Mouse (Mus musculus): Measurements from ENCODE around the gene Dpysl5. TPM values are rescaled to one million over a fixed set of nuclear protein-coding genes. Genes with fewer than 3 reads are reported as not detected.

Dpysl5 gene
- polyA plus RNA-seq, 1 experiment = 73.0 TPM

- peaks cover 25% of the 10 kb centered on the region for H3K4me1 ChIP-seq (ENCODE audit: control insufficient read depth, insufficient read depth, low read length)
- TF ChIP-seq CTCF (IDR thresholded peaks at IDR 0.05; ENCODE audit: control insufficient read depth, insufficient read depth, insufficient replicate concordance, low read depth, low read length) (peak; percentile 78; the same call in 1 of the 2 replicates), POLR2A (IDR thresholded peaks at IDR 0.05; ENCODE audit: control insufficient read depth, low read depth, low read length) (no peak)
- no peak overlapping the region for H3K27ac ChIP-seq (ENCODE audit: control insufficient read depth, insufficient read depth, low read depth, low read length)
- H3K27me3 ChIP-seq (ENCODE audit: control insufficient read depth, insufficient read depth, low read length) = peaks cover 7% of the 10 kb centered on the region
- H3K4me3 ChIP-seq (ENCODE audit: control insufficient read depth, low read depth, low read length) = peak overlapping the region; percentile 40
- H3K36me3 ChIP-seq (ENCODE audit: control insufficient read depth, insufficient read depth, low read length) = no peaks in the 10 kb centered on the region
Observed at GRCm38 (mm10) chr5:30709744-30710383, 1.5 kb upstream of the Dpysl5 start.

GRCm38 (mm10) chr5:30710486-30710885 lies 878 bp upstream of the Dpysl5 start:
- Histone ChIP-seq H3K27me3 (ENCODE audit: control insufficient read depth, insufficient read depth, low read length) (peaks cover 7% of the 10 kb centered on the region), H3K4me1 (ENCODE audit: control insufficient read depth, insufficient read depth, low read length) (peaks cover 25% of the 10 kb centered on the region)
- no peak for TF ChIP-seq POLR2A (IDR thresholded peaks at IDR 0.05; ENCODE audit: control insufficient read depth, low read depth, low read length)
- no peak for TF ChIP-seq CTCF (IDR thresholded peaks at IDR 0.05; ENCODE audit: control insufficient read depth, insufficient read depth, insufficient replicate concordance, low read depth, low read length)

GRCm38 (mm10) chr5:30712002-30712390 lies 632 bp downstream of the Dpysl5 start:
- H3K27ac ChIP-seq (ENCODE audit: control insufficient read depth, insufficient read depth, low read depth, low read length) = no peak overlapping the region
- TF ChIP-seq POLR2A (IDR thresholded peaks at IDR 0.05; ENCODE audit: control insufficient read depth, low read depth, low read length) (0 out of 2 replicates have a peak, but pooled peaks have one; percentile 21), CTCF (IDR thresholded peaks at IDR 0.05; ENCODE audit: control insufficient read depth, insufficient read depth, insufficient replicate concordance, low read depth, low read length) (no peak)
- peaks cover 7% of the 10 kb centered on the region for H3K27me3 ChIP-seq (ENCODE audit: control insufficient read depth, insufficient read depth, low read length)
- H3K36me3 ChIP-seq (ENCODE audit: control insufficient read depth, insufficient read depth, low read length) = no peaks in the 10 kb centered on the region
- peak overlapping the region; percentile 86 for H3K4me3 ChIP-seq (ENCODE audit: control insufficient read depth, low read depth, low read length)
- peaks cover 25% of the 10 kb centered on the region for H3K4me1 ChIP-seq (ENCODE audit: control insufficient read depth, insufficient read depth, low read length)

More at GRCm38 (mm10) chr5:30710486-30710885, 878 bp upstream of the Dpysl5 start:
- Histone ChIP-seq H3K36me3 (ENCODE audit: control insufficient read depth, insufficient read depth, low read length) (no peaks in the 10 kb centered on the region), H3K27ac (ENCODE audit: control insufficient read depth, insufficient read depth, low read depth, low read length) (no peak overlapping the region), H3K4me3 (ENCODE audit: control insufficient read depth, low read depth, low read length) (peak overlapping the region; percentile 86)

GRCm38 (mm10) chr5:30712441-30713298 lies 1.3 kb downstream of the Dpysl5 start:
- TF ChIP-seq POLR2A (IDR thresholded peaks at IDR 0.05; ENCODE audit: control insufficient read depth, low read depth, low read length) (no peak), CTCF (IDR thresholded peaks at IDR 0.05; ENCODE audit: control insufficient read depth, insufficient read depth, insufficient replicate concordance, low read depth, low read length) (no peak)
- H3K27ac ChIP-seq (ENCODE audit: control insufficient read depth, insufficient read depth, low read depth, low read length) = no peak overlapping the region
- peaks cover 7% of the 10 kb centered on the region for H3K27me3 ChIP-seq (ENCODE audit: control insufficient read depth, insufficient read depth, low read length)
- H3K4me1 ChIP-seq (ENCODE audit: control insufficient read depth, insufficient read depth, low read length) = peaks cover 25% of the 10 kb centered on the region
- no peaks in the 10 kb centered on the region for H3K36me3 ChIP-seq (ENCODE audit: control insufficient read depth, insufficient read depth, low read length)
- H3K4me3 ChIP-seq (ENCODE audit: control insufficient read depth, low read depth, low read length) = peak overlapping the region; percentile 86

GRCm38 (mm10) chr5:30713299-30713675 lies 1.9 kb downstream of the Dpysl5 start:
- Histone ChIP-seq H3K4me3 (ENCODE audit: control insufficient read depth, low read depth, low read length) (peak overlapping the region; percentile 86), H3K27me3 (ENCODE audit: control insufficient read depth, insufficient read depth, low read length) (peaks cover 7% of the 10 kb centered on the region), H3K4me1 (ENCODE audit: control insufficient read depth, insufficient read depth, low read length) (peaks cover 25% of the 10 kb centered on the region), H3K27ac (ENCODE audit: control insufficient read depth, insufficient read depth, low read depth, low read length) (no peak overlapping the region), H3K36me3 (ENCODE audit: control insufficient read depth, insufficient read depth, low read length) (no peaks in the 10 kb centered on the region)
- TF ChIP-seq POLR2A (IDR thresholded peaks at IDR 0.05; ENCODE audit: control insufficient read depth, low read depth, low read length) (peak; percentile 39; the same call in 1 of the 2 replicates), CTCF (IDR thresholded peaks at IDR 0.05; ENCODE audit: control insufficient read depth, insufficient read depth, insufficient replicate concordance, low read depth, low read length) (no peak)

GRCm38 (mm10) chr5:30713691-30714090 lies 2.3 kb downstream of the Dpysl5 start:
- peaks cover 7% of the 10 kb centered on the region for H3K27me3 ChIP-seq (ENCODE audit: control insufficient read depth, insufficient read depth, low read length)
- peaks cover 25% of the 10 kb centered on the region for H3K4me1 ChIP-seq (ENCODE audit: control insufficient read depth, insufficient read depth, low read length)
- H3K4me3 ChIP-seq (ENCODE audit: control insufficient read depth, low read depth, low read length) = peak overlapping the region; percentile 86
- no peak for TF ChIP-seq CTCF (IDR thresholded peaks at IDR 0.05; ENCODE audit: control insufficient read depth, insufficient read depth, insufficient replicate concordance, low read depth, low read length)
- TF ChIP-seq POLR2A (IDR thresholded peaks at IDR 0.05; ENCODE audit: control insufficient read depth, low read depth, low read length) = no peak
- H3K27ac ChIP-seq (ENCODE audit: control insufficient read depth, insufficient read depth, low read depth, low read length) = no peak overlapping the region
- no peaks in the 10 kb centered on the region for H3K36me3 ChIP-seq (ENCODE audit: control insufficient read depth, insufficient read depth, low read length)

GRCm38 (mm10) chr5:30716311-30716710 lies 4.9 kb downstream of the Dpysl5 start:
- peaks cover 5% of the 10 kb centered on the region for H3K27me3 ChIP-seq (ENCODE audit: control insufficient read depth, insufficient read depth, low read length)
- no peaks in the 10 kb centered on the region for H3K36me3 ChIP-seq (ENCODE audit: control insufficient read depth, insufficient read depth, low read length)
- peaks cover 18% of the 10 kb centered on the region for H3K4me1 ChIP-seq (ENCODE audit: control insufficient read depth, insufficient read depth, low read length)
- no peak overlapping the region for H3K4me3 ChIP-seq (ENCODE audit: control insufficient read depth, low read depth, low read length)
- H3K27ac ChIP-seq (ENCODE audit: control insufficient read depth, insufficient read depth, low read depth, low read length) = no peak overlapping the region
- TF ChIP-seq CTCF (IDR thresholded peaks at IDR 0.05; ENCODE audit: control insufficient read depth, insufficient read depth, insufficient replicate concordance, low read depth, low read length) = no peak
- TF ChIP-seq POLR2A (IDR thresholded peaks at IDR 0.05; ENCODE audit: control insufficient read depth, low read depth, low read length) = no peak
